Comparison of ENCODE assay signal across 8 mouse cellular contexts in genomic region chr4:98109064-98109463, GRCm38 (mm10).
DNase-seq lines count a peak whose midpoint lies in the region; ATAC-seq and TF ChIP-seq lines count a peak whose summit lies in the region.

No protein-coding gene starts in this region.

- ATAC-seq in heart, embryonic 16.5 days (replicated peaks; ENCODE audit: extremely low read depth, insufficient read depth, low FRiP score) = peak; percentile 73
- peak; percentile 58; the same call in 1 of the 2 replicates for ATAC-seq in kidney, embryonic 16.5 days (ENCODE audit: low FRiP score, low TSS enrichment)
- ATAC-seq in erythroblast, adult 5-6 weeks (replicated peaks; ENCODE audit: low FRiP score, poor library complexity, severe bottlenecking) = no peak

- H3K4me1 ChIP-seq in ES-E14 (ENCODE audit: control insufficient read depth in 2 of 2, insufficient read depth in 2 of 2, low read length in 2 of 2, poor library complexity in 1 of 2) = no peaks in the 10 kb centered on the region; a peak in 1 of 4 replicates
- peaks cover 77% of the 10 kb centered on the region for H3K4me1 ChIP-seq in forebrain, embryonic 10.5 days
- peaks cover 48% of the 10 kb centered on the region for H3K4me1 ChIP-seq in heart, embryonic 16.5 days (ENCODE audit: control insufficient read depth, insufficient read depth, low read length)
- H3K4me1 ChIP-seq in kidney, embryonic 16.5 days (ENCODE audit: insufficient read depth, low read length) = peaks cover 46% of the 10 kb centered on the region
- no peaks in the 10 kb centered on the region for H3K4me1 ChIP-seq in olfactory bulb, adult 2 months (ENCODE audit: control insufficient read depth, insufficient read depth, low read length)

- no peak overlapping the region for H3K9ac ChIP-seq in ES-E14 (ENCODE audit: insufficient read depth, low read depth, low read length, poor library complexity, severe bottlenecking)
- H3K9ac ChIP-seq in heart, embryonic 16.5 days (ENCODE audit: low read length) = peak overlapping the region; percentile 42; the same call in 1 of the 2 replicates
- H3K9ac ChIP-seq in kidney, embryonic 16.5 days (replicated peaks; ENCODE audit: low read length) = no peak overlapping the region

- DNase-seq in ES-E14 (ENCODE audit: low read depth, low spot score) = peak; percentile 26
- peak; percentile 93 for DNase-seq in brain, embryonic 14.5 days (ENCODE audit: low read depth)
- DNase-seq in forebrain, embryonic 10.5 days (ENCODE audit: extremely low spot score, low spot score) = peak; percentile 62
- peak; percentile 85 to 88 for DNase-seq in lung, adult 18-20 months

- H3K4me2 ChIP-seq in heart, embryonic 16.5 days (ENCODE audit: low read depth, low read length) = no peak overlapping the region
- H3K4me2 ChIP-seq in kidney, embryonic 16.5 days (replicated peaks; ENCODE audit: low read depth, low read length) = no peak overlapping the region

- H3K27me3 ChIP-seq in forebrain, embryonic 10.5 days (ENCODE audit: poor library complexity, severe bottlenecking) = peaks cover 55% of the 10 kb centered on the region
- H3K27me3 ChIP-seq in heart, embryonic 16.5 days (ENCODE audit: control insufficient read depth, insufficient read depth, low read length) = no peaks in the 10 kb centered on the region
- no peaks in the 10 kb centered on the region for H3K27me3 ChIP-seq in kidney, embryonic 16.5 days (ENCODE audit: insufficient read depth, low read length)

- peak; percentile 68; the same call in 1 of the 2 replicates for TF ChIP-seq CTCF in brain, embryonic 14.5 days (IDR thresholded peaks at IDR 0.05; ENCODE audit: borderline replicate concordance, extremely low read depth, insufficient read depth, insufficient read length)
- no peak for TF ChIP-seq CTCF in olfactory bulb, adult 2 months (IDR thresholded peaks at IDR 0.05; ENCODE audit: insufficient read depth, low read depth, low read length)

- no peak for TF ChIP-seq POLR2A in brain, embryonic 14.5 days (IDR thresholded peaks at IDR 0.05; ENCODE audit: borderline replicate concordance, extremely low read depth, insufficient read depth, insufficient read length, poor library complexity, severe bottlenecking)
- no peak for TF ChIP-seq POLR2A in olfactory bulb, adult 2 months (IDR thresholded peaks at IDR 0.05; ENCODE audit: insufficient read depth, low read depth, low read length)

- in situ Hi-C loops in ES-E14 (cut with MboI; ENCODE audit: low sequenced_read_pairs in 2 of 2, unreplicated experiment in 2 of 2) = no loop called here

- no peak overlapping the region for H3K27ac ChIP-seq in ES-E14 (ENCODE audit: insufficient read depth, low read depth, low read length, poor library complexity, severe bottlenecking)
- H3K27ac ChIP-seq in forebrain, embryonic 10.5 days = peak overlapping the region; percentile 87
- peak overlapping the region; percentile 61 for H3K27ac ChIP-seq in heart, embryonic 16.5 days (ENCODE audit: low read length)
- H3K27ac ChIP-seq in kidney, embryonic 16.5 days (ENCODE audit: low read length) = peak overlapping the region; percentile 67
- peak overlapping the region; percentile 20; the same call in 1 of the 2 replicates for H3K27ac ChIP-seq in olfactory bulb, adult 2 months (ENCODE audit: insufficient read depth, low read depth, low read length)

- H3K36me3 ChIP-seq in ES-E14 (ENCODE audit: control insufficient read depth, insufficient read depth, low read length, poor library complexity, severe bottlenecking) = no peaks in the 10 kb centered on the region
- H3K36me3 ChIP-seq in forebrain, embryonic 10.5 days (replicated peaks) = no peaks in the 10 kb centered on the region
- no peaks in the 10 kb centered on the region for H3K36me3 ChIP-seq in heart, embryonic 16.5 days (ENCODE audit: control insufficient read depth, insufficient read depth)
- no peaks in the 10 kb centered on the region for H3K36me3 ChIP-seq in kidney, embryonic 16.5 days (ENCODE audit: insufficient read depth, low read length)

- H3K9me3 ChIP-seq in ES-E14 (ENCODE audit: control insufficient read depth, insufficient read depth, low read depth, low read length) = no peaks in the 10 kb centered on the region
- no peaks in the 10 kb centered on the region for H3K9me3 ChIP-seq in forebrain, embryonic 10.5 days
- no peaks in the 10 kb centered on the region for H3K9me3 ChIP-seq in heart, embryonic 16.5 days (replicated peaks; ENCODE audit: control insufficient read depth, low read length)
- H3K9me3 ChIP-seq in kidney, embryonic 16.5 days (ENCODE audit: low read length) = no peaks in the 10 kb centered on the region

- H3K4me3 ChIP-seq in ES-E14 (ENCODE audit: insufficient read depth in 1 of 2, low read depth in 1 of 2, low read length in 2 of 2, poor library complexity in 1 of 2, severe bottlenecking in 1 of 2) = no peak overlapping the region
- peak overlapping the region; percentile 30 for H3K4me3 ChIP-seq in forebrain, embryonic 10.5 days
- H3K4me3 ChIP-seq in heart, embryonic 16.5 days (ENCODE audit: low read length) = no peak overlapping the region
- H3K4me3 ChIP-seq in kidney, embryonic 16.5 days (ENCODE audit: low read length) = no peak overlapping the region
- no peak overlapping the region for H3K4me3 ChIP-seq in olfactory bulb, adult 2 months (ENCODE audit: insufficient read depth, low read depth, low read length)

- WGBS in forebrain, embryonic 10.5 days = 17% methylated on average over 7 of the region's 7 CpGs
- 11% methylated on average over 7 of the region's 7 CpGs for WGBS in heart, embryonic 16.5 days
- WGBS in kidney, embryonic 16.5 days = 10% methylated on average over 7 of the region's 7 CpGs
- 29% methylated on average over 7 of the region's 7 CpGs for WGBS in olfactory bulb, adult 2 months

TF ChIP-seq in ES-E14, 5 proteins besides CTCF, POLR2A, EP300 and RAD21:
- TF ChIP-seq MAFK (IDR thresholded peaks at IDR 0.05; ENCODE audit: insufficient read depth, low read depth, low read length) (no peak), ZNF384 (IDR thresholded peaks at IDR 0.05; ENCODE audit: low read depth, low read length) (no peak), CHD2 (IDR thresholded peaks at IDR 0.05; ENCODE audit: low read depth, low read length) (no peak), HCFC1 (IDR thresholded peaks at IDR 0.05; ENCODE audit: borderline replicate concordance, insufficient read depth, low read length) (no peak), ZC3H11A (IDR thresholded peaks at IDR 0.05; ENCODE audit: borderline replicate concordance, low read depth, low read length) (no peak)

Comparison
In these comparisons a context has a peak if more than half of its experiments do, and no peak if none do; other contexts are left out.
1. DNase-seq: peak in every context shown above with its lines; median percentile 93 in brain, embryonic 14.5 days; 86 in lung, adult 18-20 months; 62 in forebrain, embryonic 10.5 days; 26 in ES-E14.